Mouse (Mus musculus) c-Kit-positive CD71-positive TER-119-negative erythroid progenitor cells, embryonic 14.5 days (primary cell): ENCODE measurements around the gene Cga.

Experiments
- DNase-seq: peaks from one replicate; pipeline ENCODE4 v3.0.0-alpha.2; 2013; ENCODE audit warnings: low read depth

The Cga gene

DNA sequence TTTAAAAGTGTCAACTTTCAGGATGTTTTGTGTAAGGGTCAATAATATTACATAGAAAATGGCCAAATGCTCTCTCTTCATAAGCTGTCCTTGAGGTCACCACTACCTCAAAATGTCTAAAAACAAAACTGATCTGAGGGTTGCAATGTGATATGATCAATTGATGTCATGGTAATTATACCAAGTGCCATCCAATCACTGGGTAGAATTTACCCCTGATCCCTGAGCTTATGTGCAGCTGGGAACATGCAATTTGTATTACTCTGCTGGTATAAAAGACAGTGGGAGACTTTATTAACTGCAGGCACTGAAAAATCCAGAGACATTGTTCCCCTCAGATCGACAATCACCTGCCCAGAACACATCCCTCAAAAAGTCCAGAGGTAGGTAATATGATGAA, at the start of gene Cga:
Cga (plus strand) TSS at position 301 of the 400 bp plus-strand sequence.
- no peak for DNase-seq

DNA sequence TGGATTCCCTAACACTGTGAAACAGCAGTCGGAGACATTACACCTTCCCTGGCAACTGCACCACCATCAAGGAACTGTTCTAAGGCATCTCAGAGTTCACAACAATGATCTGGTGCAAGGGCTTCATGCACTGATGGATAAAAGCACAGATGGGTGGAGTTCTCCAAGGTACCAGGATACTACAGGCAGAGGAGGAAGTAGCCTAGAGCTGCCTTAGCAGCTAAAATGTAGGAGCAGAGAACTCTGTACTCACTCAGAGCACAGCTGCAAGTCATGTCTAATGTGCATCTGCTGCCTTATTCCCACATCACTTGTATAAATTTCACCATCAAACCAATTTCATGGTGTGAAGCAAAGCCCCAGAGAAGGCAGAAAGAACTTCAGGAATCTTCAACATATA, 49.7 kb upstream of the Cga start:
- no peak for DNase-seq

DNA sequence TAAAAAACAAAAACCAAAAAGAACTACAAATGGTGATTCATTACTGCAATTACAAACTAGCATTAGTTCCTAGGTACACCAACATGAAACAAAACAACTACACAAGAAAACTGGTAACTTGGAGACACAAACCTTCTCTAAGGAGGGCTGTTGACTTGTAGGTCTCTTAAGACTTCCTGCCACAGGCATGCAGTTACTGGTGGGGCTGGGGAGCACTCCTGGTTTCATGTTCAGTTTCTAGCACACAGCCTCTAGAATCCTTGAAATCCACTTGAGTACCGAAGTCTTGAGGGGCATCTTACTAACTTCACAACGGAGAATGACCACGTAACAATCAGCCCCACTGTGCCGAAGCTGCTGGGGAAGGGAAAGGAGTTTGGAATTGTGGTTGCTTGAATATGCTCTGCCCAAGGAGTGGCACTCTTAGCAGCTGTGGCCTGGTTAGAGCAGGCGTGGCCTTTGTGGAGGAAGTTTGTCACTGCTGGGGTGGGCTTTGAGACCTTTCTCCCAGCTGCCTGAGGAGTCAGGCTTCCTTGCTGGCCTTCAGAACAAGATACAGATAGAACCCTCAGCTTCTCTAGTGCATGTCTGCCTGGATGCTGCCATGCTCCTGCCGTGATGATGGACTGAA, 45.8 kb upstream of the Cga start:
- DNase-seq = no peak

DNA sequence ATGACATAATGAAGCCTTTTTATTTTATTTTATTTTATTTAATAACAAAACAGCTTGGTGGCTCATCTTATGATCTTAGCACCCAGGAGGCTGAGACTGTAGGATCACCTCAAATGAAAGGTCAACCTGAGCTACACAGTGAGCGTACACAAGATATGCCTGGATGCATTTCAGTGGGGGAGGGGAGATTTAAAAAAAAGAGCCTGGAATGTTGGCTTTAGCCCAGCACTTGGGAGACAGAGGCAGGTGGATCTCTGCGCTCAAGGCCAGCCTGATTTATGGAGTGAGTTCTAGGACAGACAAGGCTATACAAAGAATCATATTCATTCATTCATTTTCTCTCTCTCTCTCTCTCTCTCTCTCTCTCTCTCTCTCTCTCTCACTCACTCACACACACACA, 43.4 kb upstream of the Cga start:
- no peak for DNase-seq

DNA sequence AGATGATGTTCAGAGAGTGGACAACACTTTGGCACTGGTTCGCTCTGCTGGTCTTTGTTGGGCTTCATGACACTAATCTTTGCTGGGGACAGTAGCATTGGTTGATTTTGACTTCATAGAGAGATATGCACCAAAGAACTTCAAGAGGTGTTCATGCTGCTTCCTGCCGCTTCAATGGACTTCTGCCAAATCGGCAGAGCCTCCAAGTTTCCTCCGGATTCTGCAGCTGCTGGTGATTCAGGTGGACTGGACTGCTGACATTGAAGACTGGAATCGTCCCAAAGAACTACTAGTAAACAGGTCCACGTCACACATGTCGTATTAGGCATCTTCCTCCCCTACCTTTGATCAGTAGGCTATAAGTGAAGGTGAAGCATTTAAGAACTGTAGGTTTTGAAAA, 41.5 kb upstream of the Cga start:
- DNase-seq = no peak

DNA sequence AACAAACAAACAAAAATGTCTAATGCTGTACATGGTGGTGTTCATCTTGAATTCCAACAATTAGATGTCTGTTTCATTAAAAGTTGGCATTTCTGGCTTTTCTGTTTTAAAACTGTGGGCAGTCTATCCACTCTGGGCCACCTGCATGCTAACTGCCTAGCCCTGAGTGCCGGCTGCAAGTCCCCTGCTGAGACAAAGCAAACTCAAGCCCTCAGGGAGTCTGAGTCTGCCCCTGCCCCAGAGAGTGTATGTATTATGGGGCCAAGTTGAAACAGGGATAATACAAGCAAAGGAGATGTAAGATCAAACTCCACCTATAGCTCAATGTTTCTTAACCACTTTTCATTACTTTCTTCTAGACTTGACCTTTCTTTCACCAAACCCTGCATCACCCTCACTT, 37.6 kb upstream of the Cga start:
- DNase-seq = no peak

DNA sequence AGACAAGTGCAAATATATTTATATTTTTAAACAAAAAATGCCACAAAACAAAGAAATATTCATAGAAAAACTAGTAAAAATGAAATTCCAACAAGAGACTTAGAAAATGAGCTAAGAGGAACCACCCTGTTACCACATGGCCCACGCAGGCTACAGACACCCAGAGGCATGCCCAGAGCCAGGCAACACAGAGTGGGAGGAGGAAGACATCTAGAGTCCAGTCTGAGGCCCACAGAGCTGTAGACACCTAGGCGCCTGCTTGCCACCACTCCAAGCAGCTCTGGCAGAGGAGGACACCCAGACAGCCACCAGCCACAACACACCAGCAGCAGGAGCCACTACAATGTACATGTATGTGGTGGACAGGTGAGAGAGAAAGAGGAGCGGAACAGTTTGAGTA, 34.7 kb upstream of the Cga start:
- DNase-seq = no peak

DNA sequence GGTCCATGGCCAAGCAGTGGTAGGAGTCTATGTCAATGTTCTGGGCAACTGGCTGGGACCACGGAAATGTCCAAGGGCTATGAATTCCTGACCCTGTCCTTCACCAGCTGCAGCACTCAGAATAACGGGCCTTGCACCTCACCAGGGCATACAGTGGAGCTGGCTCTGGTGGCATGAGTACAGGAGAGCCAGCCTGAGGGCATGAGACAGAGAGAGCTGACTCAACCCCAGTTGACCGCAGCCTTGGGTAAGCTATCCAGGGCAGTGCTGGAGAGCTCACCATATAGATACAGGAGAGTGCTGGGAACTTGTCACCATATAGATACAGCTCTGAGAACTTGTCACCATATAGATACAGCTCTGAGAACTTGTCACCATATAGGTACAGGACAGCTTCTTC, 34.2 kb upstream of the Cga start:
- DNase-seq = no peak

DNA sequence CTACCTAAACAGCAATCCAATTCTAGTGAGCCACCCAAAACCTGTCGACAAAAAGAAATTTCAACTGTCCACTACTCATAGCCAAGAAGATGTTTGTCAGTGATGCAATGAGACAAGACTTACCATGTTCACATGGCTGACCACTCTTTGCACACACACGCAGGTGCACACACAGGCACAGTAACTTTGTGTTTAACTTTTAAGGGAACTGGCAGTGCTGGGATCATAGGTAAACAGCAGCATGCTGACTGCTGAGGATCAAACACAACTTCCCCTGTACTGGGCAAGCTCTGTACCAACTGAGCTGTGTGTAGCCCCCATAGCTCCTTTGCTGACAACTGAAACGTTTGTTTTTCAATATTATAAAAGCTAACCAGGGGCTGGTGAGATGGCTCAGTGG, 32.1 kb upstream of the Cga start:
- no peak for DNase-seq

DNA sequence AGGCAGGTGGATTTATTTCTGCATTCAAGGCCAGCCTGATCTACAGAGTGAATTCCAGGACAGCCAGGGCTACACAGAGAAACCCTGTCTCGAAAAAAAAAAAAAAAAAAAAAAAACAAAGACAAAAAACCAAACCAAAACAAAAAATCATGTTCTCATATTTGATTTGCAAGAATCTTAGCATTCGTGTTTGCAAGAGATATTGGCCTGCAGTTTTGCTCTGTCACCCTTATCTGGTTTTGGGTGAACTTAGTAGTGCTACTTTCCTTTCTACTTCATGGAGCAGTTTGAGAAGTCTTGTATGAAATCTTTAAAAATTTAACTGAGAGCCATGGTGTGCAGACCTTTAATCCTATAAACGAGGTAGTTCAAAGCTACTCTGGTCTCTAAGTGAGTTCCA, 23.8 kb upstream of the Cga start:
- DNase-seq = no peak

DNA sequence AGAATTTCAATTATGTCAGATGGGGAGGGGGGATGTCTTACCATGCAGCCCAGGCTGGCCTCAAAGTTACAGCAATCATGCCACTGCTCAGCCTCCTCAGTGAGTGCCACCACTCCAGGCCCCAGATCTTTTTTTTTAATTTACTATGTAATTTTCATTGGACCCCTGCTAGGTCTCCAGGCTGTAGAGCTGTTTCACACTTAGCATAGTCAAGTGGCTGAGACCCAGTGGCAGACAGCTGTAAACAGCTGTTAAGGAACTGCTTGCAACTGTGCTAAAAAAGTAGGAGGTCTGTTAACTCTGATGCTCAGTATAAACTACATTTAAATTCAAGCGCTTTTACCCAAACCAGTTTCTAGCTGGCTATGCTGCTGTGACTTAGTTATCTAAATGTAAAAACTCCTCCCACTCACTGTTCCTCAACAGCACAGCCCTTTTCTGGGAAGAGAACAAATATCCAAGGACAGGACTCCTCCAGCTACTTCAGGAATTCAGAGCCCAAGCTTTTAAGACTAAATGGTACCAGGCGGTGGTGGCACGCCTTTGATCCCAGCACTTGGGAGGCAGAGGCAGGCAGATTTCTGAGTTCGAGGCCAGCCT, 20.6 kb upstream of the Cga start:
- DNase-seq = no peak

DNA sequence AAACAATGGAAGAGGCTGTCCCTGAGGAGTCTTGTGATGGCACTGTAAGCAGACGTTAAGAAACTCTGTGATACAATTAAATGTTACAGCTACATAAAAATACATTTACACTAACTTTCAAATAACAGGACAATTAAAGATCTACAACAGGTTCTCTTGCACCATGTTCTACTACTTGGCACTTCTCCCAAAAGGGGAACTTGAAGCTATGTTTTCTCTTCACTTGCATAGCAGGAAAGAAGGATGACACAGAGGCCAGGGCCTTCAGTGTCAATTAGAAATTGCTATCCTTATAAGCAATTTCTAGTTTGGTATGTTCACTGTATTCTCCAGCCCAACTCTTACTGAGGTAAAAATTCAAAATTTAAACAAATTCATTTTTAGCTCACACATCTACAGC, 19.3 kb upstream of the Cga start:
- DNase-seq = no peak

DNA sequence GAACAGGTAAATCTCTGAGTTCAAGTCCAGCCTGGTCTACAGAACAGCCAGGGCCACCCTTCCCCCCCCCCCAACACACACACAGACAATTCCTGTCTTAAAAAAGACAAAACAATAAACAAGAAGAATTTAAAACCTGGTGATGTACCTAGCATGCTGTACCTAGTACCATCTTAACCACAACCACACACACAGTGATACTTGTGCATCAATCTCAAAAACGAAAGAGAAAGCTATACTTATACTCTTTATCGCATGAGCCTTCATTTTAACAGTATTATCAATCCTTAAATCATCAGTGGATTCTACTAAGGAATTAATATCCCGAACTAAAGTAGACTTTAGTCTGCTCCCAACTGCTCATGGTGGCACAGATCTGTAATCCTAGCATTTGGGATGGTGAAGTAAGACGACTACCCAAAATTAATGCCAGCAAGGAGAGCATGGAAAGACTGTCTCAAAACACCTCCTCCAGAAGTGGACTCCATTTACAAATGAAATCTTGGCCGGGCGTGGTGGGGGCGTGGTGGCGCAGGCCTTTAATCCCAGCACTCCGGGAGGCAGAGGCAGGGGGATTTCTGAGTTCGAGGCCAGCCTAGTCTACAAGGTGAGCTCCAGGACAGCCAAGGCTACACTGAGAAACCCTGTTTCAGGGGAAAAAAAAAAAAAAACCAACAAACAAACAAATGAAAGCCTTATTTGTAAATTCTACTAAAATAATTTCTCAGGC, 12.5 kb upstream of the Cga start:
- no peak for DNase-seq

DNA sequence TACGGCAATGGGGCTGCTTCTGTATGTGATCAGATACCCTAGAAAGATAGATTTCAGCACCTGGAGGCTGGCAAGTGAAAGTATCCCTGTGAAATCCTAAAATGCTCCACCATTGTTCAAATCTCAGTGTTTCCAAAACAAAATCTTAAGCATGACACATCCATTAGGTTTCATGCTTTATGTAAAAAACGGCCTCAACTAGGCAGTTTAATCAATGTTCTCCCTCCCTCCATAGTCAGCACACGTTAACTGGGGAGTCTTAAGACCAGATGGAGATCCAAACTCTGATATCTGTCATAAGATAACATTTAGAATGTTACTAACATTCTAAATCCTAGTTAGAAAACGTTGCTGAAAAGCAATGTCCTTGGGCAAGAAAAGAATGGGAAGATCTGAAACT, 11.7 kb upstream of the Cga start:
- DNase-seq = no peak

DNA sequence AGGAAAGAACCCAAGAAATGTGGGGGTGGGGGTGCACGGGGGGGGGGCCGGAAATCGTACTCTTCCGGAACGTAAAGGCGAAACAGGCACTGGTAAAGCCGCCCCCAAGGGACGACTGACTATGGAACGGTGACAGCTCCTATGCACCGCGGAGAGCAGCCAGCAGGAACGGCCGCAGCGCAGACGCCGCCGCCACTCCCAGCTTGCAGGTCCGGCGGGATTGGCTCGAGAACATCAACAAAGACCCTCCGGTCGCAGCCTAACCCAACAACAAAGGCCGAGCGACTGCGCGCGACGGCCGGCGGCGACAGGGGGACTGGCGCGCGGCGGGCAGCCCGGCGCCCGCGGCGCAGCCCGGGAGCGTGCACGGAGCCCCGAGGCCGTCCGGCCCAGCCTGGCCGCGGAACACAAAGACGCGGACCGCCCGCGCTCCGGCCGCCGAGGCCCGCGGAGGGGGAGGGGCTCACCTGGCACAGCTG, 11.2 kb upstream of the Cga start:
- no peak for DNase-seq

DNA sequence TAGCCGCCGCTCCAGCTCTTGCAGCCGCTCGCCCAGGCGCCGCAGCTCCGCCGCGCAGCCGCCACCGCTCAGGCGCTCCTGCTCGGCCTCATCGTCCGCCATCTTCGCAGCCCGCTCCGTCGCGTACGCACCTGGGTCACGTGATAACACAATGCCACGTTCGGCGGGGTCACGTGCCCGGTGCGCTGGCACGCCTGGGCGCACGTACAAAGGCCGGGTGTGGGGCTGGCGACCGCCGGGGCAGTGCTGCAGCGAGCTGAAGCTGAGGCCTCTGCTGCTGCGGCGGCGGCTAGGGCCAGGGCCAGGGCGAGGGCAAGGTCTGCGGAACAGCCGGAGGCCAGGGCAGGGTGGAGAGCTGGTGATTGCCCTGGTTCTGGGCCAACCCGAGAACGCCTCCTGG, 10.8 kb upstream of the Cga start, which contains the start of gene Zfp292:
Zfp292 (minus strand) TSS at position 143 of the 400 bp plus-strand sequence.
- peak; percentile 83 for DNase-seq

DNA sequence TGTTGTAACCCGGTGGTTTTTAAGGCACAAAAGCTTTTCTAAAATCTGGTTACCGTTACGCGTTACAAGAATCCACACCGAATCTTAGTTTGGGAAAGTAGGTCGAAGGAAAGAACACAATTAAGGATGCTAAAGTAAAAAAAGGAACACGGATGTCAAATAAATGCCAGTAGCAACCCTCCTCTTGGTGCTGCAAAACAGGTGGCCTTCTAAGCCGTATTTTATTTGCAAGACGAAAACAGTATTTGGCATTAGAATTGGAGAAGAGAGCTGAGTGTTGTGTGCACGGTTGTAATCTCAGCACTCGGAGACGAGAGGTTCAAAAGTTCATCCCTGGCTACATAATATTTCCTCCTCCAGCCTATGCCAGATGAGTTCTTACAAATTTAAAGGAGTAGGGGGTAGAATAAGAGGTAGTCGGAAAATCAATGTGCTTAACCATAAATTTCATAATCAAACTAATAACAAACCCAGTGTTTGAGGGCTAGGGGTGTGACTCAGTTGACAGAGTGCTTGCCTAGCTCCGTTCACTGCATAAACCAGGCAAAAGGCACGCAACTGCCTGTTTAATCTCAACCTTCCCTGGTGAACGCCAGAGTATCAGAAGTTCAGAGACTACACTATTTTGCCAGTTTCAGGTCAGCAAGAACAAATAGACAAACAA, 10.1 kb upstream of the Cga start:
- DNase-seq = no peak

DNA sequence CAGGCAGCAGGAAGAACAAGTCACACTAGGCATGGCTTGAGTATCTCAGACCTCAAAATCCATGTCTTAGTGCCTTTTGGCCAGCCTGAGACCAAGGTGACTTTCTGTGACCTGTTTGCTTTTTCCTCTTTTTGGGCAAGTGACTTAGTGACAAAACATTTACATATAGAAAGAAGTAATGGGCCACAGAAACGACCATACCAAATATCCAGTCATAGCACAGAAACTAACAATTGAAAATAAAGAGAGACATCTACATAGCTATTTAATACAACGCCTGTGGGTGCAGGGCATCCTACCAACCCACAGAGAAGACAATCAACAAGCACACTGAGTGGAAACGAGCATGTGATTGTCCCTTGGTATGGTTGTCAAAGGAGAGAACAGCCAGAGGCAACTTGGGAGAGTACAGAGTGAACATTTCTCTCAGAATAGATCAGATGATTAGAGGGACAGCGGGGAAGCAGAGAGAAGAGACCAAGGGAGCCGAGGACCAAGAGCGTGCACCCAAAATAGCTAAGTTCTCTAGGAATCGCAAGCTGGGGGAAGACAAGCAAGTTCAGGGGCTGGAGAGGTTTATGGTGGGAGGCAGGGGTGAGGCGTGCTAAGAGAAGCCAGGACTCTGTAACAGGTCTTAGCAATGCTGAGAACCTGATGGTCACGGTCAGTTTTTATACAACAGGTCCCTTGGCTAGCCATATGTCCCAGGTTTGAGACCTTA, 7.8 kb upstream of the Cga start:
- DNase-seq = no peak

DNA sequence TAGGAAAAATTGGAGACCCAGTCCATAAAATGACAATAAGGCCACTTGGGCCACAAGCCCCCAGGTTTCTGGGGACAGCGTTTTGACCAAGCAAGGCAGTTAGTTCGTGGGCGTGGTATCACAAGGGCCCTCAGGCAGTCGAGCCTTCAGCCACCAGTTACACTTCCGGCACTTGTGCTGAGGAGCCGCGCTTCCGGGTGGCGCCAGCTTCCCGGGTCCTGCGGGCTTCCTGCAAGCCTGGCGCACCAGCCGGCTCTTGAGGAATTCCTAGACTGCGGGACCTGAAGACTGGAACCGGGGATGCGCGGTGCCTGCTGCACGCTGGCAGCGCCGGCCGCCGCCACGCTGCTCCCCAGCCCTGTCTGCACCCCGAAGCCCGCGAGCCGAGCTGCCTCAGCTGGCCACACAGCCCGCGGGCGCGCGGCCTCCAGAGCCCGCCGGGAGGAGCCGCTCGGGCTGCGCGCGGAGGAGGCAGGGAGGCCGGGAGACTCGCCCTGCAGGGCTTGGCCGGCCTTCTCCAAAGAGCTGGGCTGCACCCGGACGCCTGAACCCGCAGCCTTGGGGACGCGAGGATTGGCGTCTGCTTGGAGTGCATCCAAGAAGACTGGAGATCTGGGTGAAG, 7.0 kb upstream of the Cga start:
- peak; percentile 70 for DNase-seq

DNA sequence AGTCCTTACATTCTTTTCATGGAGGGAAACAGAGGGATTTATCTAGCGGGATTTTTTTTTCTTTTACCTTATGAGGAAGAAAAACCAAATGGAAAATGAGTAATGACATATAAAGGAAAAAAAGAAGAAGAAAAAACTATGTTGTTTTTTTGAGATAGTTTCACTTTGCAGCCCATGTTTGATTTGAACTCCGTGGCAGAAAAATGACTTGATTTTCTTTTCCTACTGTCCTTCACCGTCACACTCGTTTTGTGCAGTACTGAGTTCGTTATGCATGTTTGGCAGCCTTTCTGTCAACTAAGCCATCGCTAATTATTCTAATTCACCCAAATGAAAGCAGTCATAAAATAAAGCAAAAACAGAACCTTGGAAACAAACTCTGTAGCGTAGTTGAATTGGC, 6.3 kb upstream of the Cga start:
- no peak for DNase-seq

DNA sequence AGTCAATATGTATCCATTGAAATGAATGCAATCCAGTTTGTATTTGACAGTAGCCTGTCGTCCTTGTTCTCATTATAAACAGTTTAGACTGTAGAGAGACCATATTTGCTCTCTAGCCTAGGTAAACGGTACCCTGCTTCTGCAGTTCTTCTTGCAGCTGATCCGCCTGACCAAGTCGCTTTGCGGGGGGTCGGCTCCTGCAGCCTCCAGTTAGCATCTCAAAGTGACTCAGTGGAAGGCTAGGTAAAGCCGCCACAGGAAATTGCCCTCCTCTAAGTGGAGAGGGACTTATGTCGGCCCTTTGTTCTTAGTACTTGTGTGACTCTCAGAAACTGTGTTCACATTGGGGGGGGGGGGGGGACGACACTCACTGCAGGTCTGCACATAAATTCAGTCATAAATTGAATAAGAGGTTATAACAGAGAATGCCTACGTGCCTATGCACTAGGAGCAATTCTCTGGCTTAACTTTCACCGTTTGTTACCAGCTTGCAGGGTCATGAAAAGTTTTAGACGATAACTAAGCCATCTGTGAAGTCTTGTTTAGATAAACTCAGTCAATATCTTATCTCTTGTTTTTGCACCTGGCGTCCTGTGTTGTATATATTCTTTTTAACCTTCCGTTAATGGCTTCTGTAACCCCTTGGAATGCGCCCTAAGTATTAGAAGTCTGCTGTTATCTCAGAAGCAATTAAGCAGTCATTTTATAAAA, 4.3 kb upstream of the Cga start:
- DNase-seq = no peak
